Mouse (Mus musculus) spleen, adult 2 months (tissue): ENCODE data around the gene Serpinb8.

Experiments
- CTCF ChIP-seq: fragments of 200-500 bp; IDR thresholded peaks from 2 replicates; pipeline ENCODE4 v1.5.1; 2011; ENCODE audit warnings: mild to moderate bottlenecking, inconsistent platforms; ENCODE audit not compliant: insufficient read depth, insufficient read length, insufficient replicate concordance; ENCODE audit errors: extremely low read depth
- POLR2A ChIP-seq: fragments of 200-500 bp; IDR thresholded peaks from 2 replicates; pipeline ENCODE4 v1.6.1; 2011; ENCODE audit warnings: low read depth, low read length, inconsistent platforms

DNA sequence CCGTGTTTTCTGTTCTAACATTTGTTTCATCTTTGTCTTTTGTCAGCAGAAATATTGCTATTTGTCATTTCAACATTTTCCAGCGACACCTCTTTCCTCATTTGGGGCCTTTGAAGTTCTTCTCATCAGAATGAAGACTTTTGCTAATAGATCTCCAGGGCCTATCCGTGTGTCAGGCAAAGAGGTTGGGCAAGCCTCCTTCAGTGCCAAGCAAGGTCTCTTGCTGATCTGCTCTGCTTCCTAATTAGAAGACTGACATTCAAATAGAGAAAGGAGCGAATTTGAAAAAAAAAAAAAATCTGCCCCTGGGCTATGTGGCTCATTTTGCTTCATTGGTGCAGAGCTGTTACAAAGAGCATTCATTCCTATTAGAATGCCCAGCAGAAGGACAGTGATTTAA is 32.2 kb downstream of the Serpinb8 start:
- no peak for TF ChIP-seq CTCF
- TF ChIP-seq POLR2A: no peak
